Mouse (Mus musculus) CH12.LX (cell line): Measurements from ENCODE around the gene Dynll2.

Experiments
- CHD2 ChIP-seq: IDR thresholded peaks from 2 replicates; pipeline ENCODE4 v1.6.1; 2011; ENCODE audit warnings: low read length, improper control_type of control experiment
- CTCF ChIP-seq, 2 experiments: IDR thresholded peaks in 1 of 2; conservative IDR thresholded peaks in 1 of 2; 2 replicates each; pipeline ENCODE4 v1.5.1; 2011 to 2012; ENCODE audit warnings: low read depth in 2 of 2, low read length in 2 of 2, improper control_type of control experiment in 1 of 2, inconsistent platforms in 1 of 2, mild to moderate bottlenecking in 1 of 2, moderate library complexity in 1 of 2
- GABPA ChIP-seq: IDR thresholded peaks from 2 replicates; pipeline ENCODE4 v1.6.1; 2012; ENCODE audit warnings: low read depth, low read length, improper control_type of control experiment, inconsistent platforms; ENCODE audit not compliant: insufficient replicate concordance
- HCFC1 ChIP-seq: IDR thresholded peaks from 2 replicates; pipeline ENCODE4 v1.6.1; 2012; ENCODE audit warnings: low read depth, mild to moderate bottlenecking, inconsistent platforms, low read length, improper control_type of control experiment

DNA sequence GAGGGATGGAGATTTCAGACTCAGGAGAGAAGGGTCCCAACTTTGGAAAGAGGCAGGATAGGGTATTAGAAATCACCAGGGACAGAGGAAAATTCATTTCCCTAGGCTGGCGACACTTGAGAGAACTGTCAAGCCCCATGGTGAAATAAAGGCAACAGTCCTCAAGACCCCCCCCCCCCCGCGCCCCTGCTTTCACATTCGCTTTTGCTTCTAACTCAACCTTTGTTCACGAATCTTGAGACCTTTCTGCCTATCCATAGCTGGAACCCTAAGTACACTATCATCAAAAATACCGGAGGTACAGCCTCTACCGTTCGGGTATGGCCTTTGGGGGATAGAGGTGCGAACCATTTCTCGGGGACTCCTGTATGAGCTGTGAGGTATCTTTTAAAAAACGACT, 528 bp upstream of the Dynll2 start:
- TF ChIP-seq CHD2 (no peak), CTCF (conservative IDR thresholded peaks at IDR 0.05 in 1 of 2, IDR thresholded peaks at IDR 0.05 in 1 of 2; ENCODE audit: low read depth in 2 of 2, low read length in 2 of 2) (no peak), HCFC1 (no peak), GABPA (no peak)
